Mouse (Mus musculus) neural tube, embryonic 14.5 days (tissue): Measurements from ENCODE around the gene Meis1. TPM values are rescaled to one million over a fixed set of nuclear protein-coding genes. Genes with fewer than 3 reads are reported as not detected.

Experiments
- ATAC-seq: fragments of 200-750 bp; cut with Nextera tagmentation; 2 replicates; pipeline ENCODE4 v1.8.0; 2017; ENCODE audit warnings: low read depth, mild to moderate bottlenecking, moderate TSS enrichment, moderate library complexity
- H3K27ac ChIP-seq: fragments of 300-500 bp; sonication (generic); 2 replicates; pipeline ENCODE4 v1.5.1; 2014; ENCODE audit warnings: low read depth, mild to moderate bottlenecking, control low read depth, low read length, moderate library complexity, mixed read lengths
- H3K27me3 ChIP-seq: fragments of 300-500 bp; sonication (generic); 2 replicates; pipeline ENCODE4 v1.6.1; 2014; ENCODE audit warnings: low read length; ENCODE audit not compliant: control insufficient read depth, insufficient read depth
- H3K36me3 ChIP-seq: fragments of 300-500 bp; sonication (generic); 2 replicates; pipeline ENCODE4 v1.6.1; 2014; ENCODE audit warnings: low read length, mixed read lengths; ENCODE audit not compliant: control insufficient read depth, insufficient read depth
- H3K4me1 ChIP-seq: fragments of 300-500 bp; sonication (generic); 2 replicates; pipeline ENCODE4 v1.6.1; 2014; ENCODE audit warnings: low read length; ENCODE audit not compliant: control insufficient read depth, insufficient read depth
- H3K4me2 ChIP-seq: fragments of 300-500 bp; sonication (generic); 2 replicates; pipeline ENCODE4 v1.6.1; 2014; ENCODE audit warnings: mild to moderate bottlenecking, low read depth, low read length, control low read depth
- H3K4me3 ChIP-seq: fragments of 300-500 bp; sonication (generic); 2 replicates; pipeline ENCODE4 v1.5.1; 2014; ENCODE audit warnings: low read depth, low read length, control low read depth, mixed read lengths
- H3K9ac ChIP-seq: fragments of 300-500 bp; sonication (generic); replicated peaks from 2 replicates; pipeline ENCODE4 v1.6.1; 2014; ENCODE audit warnings: low read depth, mild to moderate bottlenecking, control low read depth, low read length, mixed read lengths
- H3K9me3 ChIP-seq: fragments of 300-500 bp; sonication (generic); 2 replicates; pipeline ENCODE4 v1.6.1; 2016; ENCODE audit warnings: low read length; ENCODE audit not compliant: control insufficient read depth
- WGBS: fragments of 180-500 bp; shearing (Covaris S2); extraction: QIAGEN DNeasy Blood & Tissue Kit; methylation state at CpG from one replicate; pipeline ENCODE4 v1.1.7; 2014; 5-methylcytosine and 5-hydroxymethylcytosine counted together
- polyA plus RNA-seq: library from polyadenylated mRNA; unstranded; fragments of >200 nt; fragmentation: Nextera tagmentation; extraction: Ambion mirVana; gene quantifications from 2 replicates; pipeline ENCODE4 v1.2.1, GENCODE M21; 2014

Gene Meis1
- polyA plus RNA-seq, 1 experiment from 2014 or later = 170 TPM

GRCm38 (mm10) chr11:18913251-18913650 lies 105.5 kb downstream of the Meis1 start:
- Histone ChIP-seq H3K4me3 (no peak overlapping the region), H3K4me2 (no peak overlapping the region), H3K36me3 (no peaks in the 10 kb centered on the region), H3K27ac (no peak overlapping the region), H3K9me3 (no peaks in the 10 kb centered on the region), H3K9ac (no peak overlapping the region), H3K4me1 (peaks cover 41% of the 10 kb centered on the region), H3K27me3 (no peaks in the 10 kb centered on the region)
- 37% methylated on average over 1 of the region's 1 CpGs for WGBS
- no peak for ATAC-seq

DNA sequence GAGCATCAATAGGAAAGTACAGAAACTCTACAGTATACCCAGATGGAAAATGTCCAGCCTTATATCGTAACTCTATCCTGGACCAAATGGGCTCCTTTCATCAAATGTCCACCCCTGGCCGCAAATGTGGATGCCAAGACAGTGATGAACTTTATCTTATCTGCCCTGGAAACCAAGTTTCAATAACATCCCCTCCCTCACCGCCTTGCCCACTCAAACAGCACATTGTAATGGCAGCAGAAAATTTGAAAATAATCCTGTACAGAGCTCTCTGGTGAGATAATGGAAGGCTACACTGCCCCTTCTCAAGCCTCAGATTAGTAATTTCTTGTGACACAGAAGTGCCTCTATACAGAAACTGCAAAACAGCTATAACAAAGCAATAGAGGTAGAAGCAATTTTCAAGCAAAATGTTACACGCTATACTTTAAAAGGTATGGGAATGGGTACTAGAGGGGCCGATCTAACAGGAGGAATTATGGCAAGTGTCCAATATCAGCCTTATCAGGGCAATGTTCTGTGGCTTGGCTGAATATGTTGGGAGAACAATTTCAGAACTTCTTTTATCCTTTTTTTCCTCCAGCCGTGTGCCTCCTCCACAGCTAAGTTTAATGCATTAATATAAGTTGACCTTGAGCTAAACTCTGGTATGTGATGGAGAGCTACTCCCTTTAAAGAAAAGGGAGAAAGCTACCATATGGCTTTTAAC lies 106.3 kb downstream of the Meis1 start:
- WGBS = 36% methylated on average over 6 of the region's 6 CpGs
- H3K4me1 ChIP-seq = peaks cover 35% of the 10 kb centered on the region
- H3K4me2 ChIP-seq = no peak overlapping the region

GRCm38 (mm10) chr11:18906866-18907265 lies 111.9 kb downstream of the Meis1 start:
- WGBS = 33% methylated on average over 3 of the region's 3 CpGs
- Histone ChIP-seq H3K27me3 (no peaks in the 10 kb centered on the region), H3K9ac (no peak overlapping the region), H3K4me1 (0 out of 2 replicates have a peak, but pooled peaks cover 8% of the 10 kb centered on the region), H3K4me2 (no peak overlapping the region), H3K9me3 (no peaks in the 10 kb centered on the region), H3K36me3 (no peaks in the 10 kb centered on the region), H3K4me3 (no peak overlapping the region), H3K27ac (no peak overlapping the region)
- peak; percentile 30; the same call in 1 of the 2 replicates for ATAC-seq

More for the DNA sequence above, 106.3 kb downstream of the Meis1 start:
- H3K9ac ChIP-seq = no peak overlapping the region
- ATAC-seq = no peak
- H3K27ac ChIP-seq = no peak overlapping the region
- H3K27me3 ChIP-seq = no peaks in the 10 kb centered on the region
- H3K36me3 ChIP-seq = no peaks in the 10 kb centered on the region
- no peaks in the 10 kb centered on the region for H3K9me3 ChIP-seq
- no peak overlapping the region for H3K4me3 ChIP-seq

DNA sequence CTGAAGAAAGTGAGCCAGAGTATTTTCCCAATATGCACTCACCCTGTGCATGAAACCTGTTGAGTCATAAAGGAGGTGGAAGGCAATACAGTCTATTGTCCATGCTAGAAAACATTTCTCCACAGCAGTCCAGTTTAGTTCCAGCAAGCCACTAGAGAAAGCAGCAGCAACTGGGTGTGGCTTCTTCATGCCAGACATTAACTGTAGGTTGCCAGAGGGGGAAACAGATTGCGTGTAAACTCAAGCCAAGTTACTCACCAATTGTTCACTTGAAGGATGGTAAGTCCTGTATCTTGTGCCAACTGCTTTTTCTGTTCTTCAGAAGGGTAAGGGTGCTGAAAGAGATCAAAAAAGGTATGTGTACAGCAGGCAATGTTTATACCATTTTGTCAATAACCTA lies 113.4 kb downstream of the Meis1 start:
- H3K4me3 ChIP-seq = no peak overlapping the region
- no peaks in the 10 kb centered on the region for H3K36me3 ChIP-seq
- no peak for ATAC-seq
- no peaks in the 10 kb centered on the region for H3K27me3 ChIP-seq
- H3K4me1 ChIP-seq = no peaks in the 10 kb centered on the region
- no peak overlapping the region for H3K27ac ChIP-seq
- WGBS = 60% methylated on average over 1 of the region's 1 CpGs
- H3K9me3 ChIP-seq = no peaks in the 10 kb centered on the region
- no peak overlapping the region for H3K9ac ChIP-seq
- no peak overlapping the region for H3K4me2 ChIP-seq

DNA sequence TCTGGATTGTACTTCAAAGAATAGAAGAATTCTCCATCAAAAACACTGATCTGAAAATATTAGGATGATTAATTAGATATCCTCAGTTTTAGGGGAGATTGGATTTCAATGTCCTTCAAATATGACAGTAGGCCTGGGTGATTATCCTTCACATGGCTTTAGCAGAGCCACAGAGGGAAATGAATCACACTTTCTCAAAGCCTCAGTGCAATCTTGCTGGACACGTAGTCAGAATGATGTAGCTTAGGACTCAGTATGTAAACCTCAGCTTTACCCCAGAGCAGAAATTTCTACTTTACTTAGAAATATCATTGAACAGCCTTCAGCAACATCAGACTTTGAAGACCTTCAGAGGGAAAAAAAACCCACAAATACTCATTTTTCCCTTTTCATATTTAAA lies 113.9 kb downstream of the Meis1 start:
- no peak for ATAC-seq
- Histone ChIP-seq H3K9ac (no peak overlapping the region), H3K36me3 (no peaks in the 10 kb centered on the region), H3K27ac (no peak overlapping the region), H3K9me3 (no peaks in the 10 kb centered on the region), H3K27me3 (no peaks in the 10 kb centered on the region), H3K4me1 (no peaks in the 10 kb centered on the region), H3K4me3 (no peak overlapping the region), H3K4me2 (no peak overlapping the region)
- WGBS = 86% methylated on average over 1 of the region's 1 CpGs

GRCm38 (mm10) chr11:18904285-18904684 lies 114.5 kb downstream of the Meis1 start:
- WGBS = 85% methylated on average over 5 of the region's 5 CpGs

GRCm38 (mm10) chr11:18900489-18900888 lies 118.3 kb downstream of the Meis1 start:
- Histone ChIP-seq H3K9me3 (no peaks in the 10 kb centered on the region), H3K4me2 (no peak overlapping the region), H3K36me3 (no peaks in the 10 kb centered on the region), H3K9ac (no peak overlapping the region), H3K27ac (no peak overlapping the region), H3K4me1 (peaks cover 2% of the 10 kb centered on the region; the same call in 1 of the 2 replicates), H3K27me3 (no peaks in the 10 kb centered on the region), H3K4me3 (no peak overlapping the region)
- no peak for ATAC-seq
- WGBS = 47% methylated on average over 2 of the region's 2 CpGs

More at GRCm38 (mm10) chr11:18904285-18904684, 114.5 kb downstream of the Meis1 start:
- H3K4me1 ChIP-seq = no peaks in the 10 kb centered on the region
- H3K4me3 ChIP-seq = no peak overlapping the region
- ATAC-seq = no peak
- H3K9ac ChIP-seq = no peak overlapping the region
- no peaks in the 10 kb centered on the region for H3K9me3 ChIP-seq
- no peaks in the 10 kb centered on the region for H3K36me3 ChIP-seq
- H3K27ac ChIP-seq = no peak overlapping the region
- H3K4me2 ChIP-seq = no peak overlapping the region
- H3K27me3 ChIP-seq = no peaks in the 10 kb centered on the region

DNA sequence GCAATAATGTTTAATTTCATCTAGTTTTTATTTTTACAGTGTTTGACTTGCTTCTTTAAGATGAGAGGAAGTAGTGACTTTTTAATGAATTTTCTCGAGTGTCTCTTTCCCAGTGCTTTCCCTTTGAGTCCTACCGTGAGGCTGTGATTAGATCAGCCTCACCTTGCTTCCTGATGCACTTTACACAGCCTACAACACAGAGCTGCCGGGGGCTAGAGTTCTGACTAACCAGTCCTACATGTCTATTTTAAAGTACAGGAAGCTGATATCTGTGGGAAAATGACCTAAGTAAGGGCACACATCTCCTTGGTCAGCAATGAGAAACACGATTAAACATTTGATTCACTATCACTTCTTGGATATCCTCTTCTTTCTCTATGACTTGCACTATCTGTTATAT lies 119.9 kb downstream of the Meis1 start:
- 69% methylated on average over 4 of the region's 4 CpGs for WGBS
- no peak overlapping the region for H3K9ac ChIP-seq
- peaks cover 2% of the 10 kb centered on the region; the same call in 1 of the 2 replicates for H3K4me1 ChIP-seq
- peak overlapping the region; percentile 28; the same call in 1 of the 2 replicates for H3K27ac ChIP-seq
- no peaks in the 10 kb centered on the region for H3K9me3 ChIP-seq
- H3K27me3 ChIP-seq = no peaks in the 10 kb centered on the region
- no peaks in the 10 kb centered on the region for H3K36me3 ChIP-seq
- H3K4me2 ChIP-seq = no peak overlapping the region
- no peak for ATAC-seq
- H3K4me3 ChIP-seq = no peak overlapping the region

DNA sequence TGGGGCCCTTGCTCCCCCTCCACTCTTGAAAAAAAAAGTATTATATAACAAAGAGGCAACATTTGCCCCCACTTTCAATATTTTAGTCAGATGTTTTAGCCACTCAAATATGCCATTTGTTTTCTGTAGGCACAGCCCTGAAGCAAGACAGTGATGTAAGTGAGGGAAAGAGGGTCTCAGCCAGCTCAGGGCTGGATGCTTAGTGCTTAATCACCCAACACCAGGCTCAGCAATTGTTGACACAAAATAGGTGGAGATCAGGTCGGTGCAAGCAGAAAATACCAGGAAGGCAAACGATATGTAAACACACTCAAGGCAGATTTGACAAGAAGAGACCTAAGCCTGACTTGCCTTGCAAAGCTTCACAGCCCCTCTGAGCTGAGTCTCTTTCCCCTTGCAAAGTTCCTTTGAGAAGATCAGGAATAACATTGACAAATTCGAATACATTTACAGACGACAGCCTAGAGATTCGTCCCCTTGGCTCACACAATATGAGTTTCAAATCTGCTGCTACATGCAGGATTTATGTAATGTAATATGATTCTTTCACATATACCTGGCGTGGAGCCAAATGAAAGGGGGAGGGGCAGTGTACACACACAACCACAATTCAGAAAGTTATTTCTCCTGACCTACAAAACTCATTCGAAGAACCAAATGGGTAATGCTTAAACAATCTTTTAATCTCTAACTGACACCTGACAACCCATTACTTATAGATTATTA lies 120.7 kb downstream of the Meis1 start:
- Histone ChIP-seq H3K9ac (no peak overlapping the region), H3K4me1 (peaks cover 2% of the 10 kb centered on the region; the same call in 1 of the 2 replicates), H3K27me3 (no peaks in the 10 kb centered on the region), H3K9me3 (no peaks in the 10 kb centered on the region), H3K27ac (peak overlapping the region; percentile 35; the same call in 1 of the 2 replicates), H3K36me3 (no peaks in the 10 kb centered on the region), H3K4me2 (no peak overlapping the region), H3K4me3 (no peak overlapping the region)
- no peak for ATAC-seq
- WGBS = 53% methylated on average over 7 of the region's 7 CpGs
